Mouse (Mus musculus): ENCODE data around the gene Slc4a10. TPM values are rescaled to one million over a fixed set of nuclear protein-coding genes. Genes with fewer than 3 reads are reported as not detected.

Gene Slc4a10
- polyA plus RNA-seq, 1 experiment from 2014 or later, result 34.0 TPM

- no peaks in the 10 kb centered on the region for H3K36me3 ChIP-seq (replicated peaks; ENCODE audit: control insufficient read depth, insufficient read depth)
- no peaks in the 10 kb centered on the region for H3K27me3 ChIP-seq (ENCODE audit: control insufficient read depth, insufficient read depth, low read length)
- H3K27ac ChIP-seq, result no peak overlapping the region
- H3K9me3 ChIP-seq (ENCODE audit: control insufficient read depth, low read length), result no peaks in the 10 kb centered on the region
- ATAC-seq (ENCODE audit: low FRiP score) (0 out of 2 replicates have a peak, but pooled peaks have one; percentile 36), DNase-seq (ENCODE audit: low spot score) (no peak)
- H3K9ac ChIP-seq, result no peak overlapping the region
- H3K4me3 ChIP-seq (replicated peaks; ENCODE audit: low read length), result no peak overlapping the region
- WGBS, result 84% methylated on average over 4 of the region's 4 CpGs
- H3K4me1 ChIP-seq (replicated peaks; ENCODE audit: control insufficient read depth, insufficient read depth, low read length), result no peaks in the 10 kb centered on the region
- H3K4me2 ChIP-seq (replicated peaks), result no peak overlapping the region
Observed at GRCm38 (mm10) chr2:62334397-62335243, 288.4 kb downstream of the Slc4a10 start.

GRCm38 (mm10) chr2:62337086-62337485 lies 290.8 kb downstream of the Slc4a10 start:
- Histone ChIP-seq H3K9ac (no peak overlapping the region), H3K27me3 (ENCODE audit: control insufficient read depth, insufficient read depth, low read length) (no peaks in the 10 kb centered on the region), H3K36me3 (replicated peaks; ENCODE audit: control insufficient read depth, insufficient read depth) (no peaks in the 10 kb centered on the region), H3K4me3 (replicated peaks; ENCODE audit: low read length) (no peak overlapping the region), H3K4me1 (replicated peaks; ENCODE audit: control insufficient read depth, insufficient read depth, low read length) (0 out of 2 replicates have a peak, but pooled peaks cover 4% of the 10 kb centered on the region), H3K9me3 (ENCODE audit: control insufficient read depth, low read length) (no peaks in the 10 kb centered on the region), H3K27ac (no peak overlapping the region), H3K4me2 (replicated peaks) (no peak overlapping the region)
- no peak for DNase-seq (ENCODE audit: low spot score)
- WGBS, result 91% methylated on average over 7 of the region's 7 CpGs
- ATAC-seq (ENCODE audit: low FRiP score), result no peak

GRCm38 (mm10) chr2:62339222-62339944 lies 293.1 kb downstream of the Slc4a10 start:
- Histone ChIP-seq H3K9me3 (ENCODE audit: control insufficient read depth, low read length) (no peaks in the 10 kb centered on the region), H3K4me2 (replicated peaks) (no peak overlapping the region), H3K9ac (no peak overlapping the region), H3K4me3 (replicated peaks; ENCODE audit: low read length) (no peak overlapping the region), H3K27me3 (ENCODE audit: control insufficient read depth, insufficient read depth, low read length) (no peaks in the 10 kb centered on the region), H3K27ac (no peak overlapping the region), H3K36me3 (replicated peaks; ENCODE audit: control insufficient read depth, insufficient read depth) (no peaks in the 10 kb centered on the region), H3K4me1 (replicated peaks; ENCODE audit: control insufficient read depth, insufficient read depth, low read length) (0 out of 2 replicates have a peak, but pooled peaks cover 4% of the 10 kb centered on the region)
- whole genome bisulfite sequencing, result 75% methylated on average over 4 of the region's 4 CpGs
- DNase-seq (ENCODE audit: low spot score) (no peak), ATAC-seq (ENCODE audit: low FRiP score) (no peak)

GRCm38 (mm10) chr2:62341061-62341733 lies 294.9 kb downstream of the Slc4a10 start:
- Histone ChIP-seq H3K27me3 (ENCODE audit: control insufficient read depth, insufficient read depth, low read length) (no peaks in the 10 kb centered on the region), H3K36me3 (replicated peaks; ENCODE audit: control insufficient read depth, insufficient read depth) (no peaks in the 10 kb centered on the region), H3K4me2 (replicated peaks) (peak overlapping the region; percentile 47), H3K9me3 (ENCODE audit: control insufficient read depth, low read length) (no peaks in the 10 kb centered on the region), H3K4me1 (replicated peaks; ENCODE audit: control insufficient read depth, insufficient read depth, low read length) (0 out of 2 replicates have a peak, but pooled peaks cover 4% of the 10 kb centered on the region), H3K9ac (0 out of 2 replicates have a peak overlapping the region, but pooled peaks have one; percentile 1), H3K27ac (no peak overlapping the region), H3K4me3 (replicated peaks; ENCODE audit: low read length) (no peak overlapping the region)
- DNase-seq (ENCODE audit: low spot score) (no peak), ATAC-seq (ENCODE audit: low FRiP score) (no peak; the same call in 1 of the 2 replicates)
- WGBS, result 71% methylated on average over 3 of the region's 3 CpGs

- no peaks in the 10 kb centered on the region for H3K36me3 ChIP-seq (replicated peaks; ENCODE audit: control insufficient read depth, insufficient read depth)
- peak overlapping the region; percentile 47 for H3K4me2 ChIP-seq (replicated peaks)
- 0 out of 2 replicates have a peak overlapping the region, but pooled peaks have one; percentile 1 for H3K9ac ChIP-seq
- H3K27ac ChIP-seq, result no peak overlapping the region
- no peak for DNase-seq (ENCODE audit: low spot score)
- no peaks in the 10 kb centered on the region for H3K9me3 ChIP-seq (ENCODE audit: control insufficient read depth, low read length)
- H3K4me1 ChIP-seq (replicated peaks; ENCODE audit: control insufficient read depth, insufficient read depth, low read length), result 0 out of 2 replicates have a peak, but pooled peaks cover 4% of the 10 kb centered on the region
- no peak overlapping the region for H3K4me3 ChIP-seq (replicated peaks; ENCODE audit: low read length)
- no peaks in the 10 kb centered on the region for H3K27me3 ChIP-seq (ENCODE audit: control insufficient read depth, insufficient read depth, low read length)
- WGBS, result 22% methylated on average over 14 of the region's 14 CpGs
- ATAC-seq (ENCODE audit: low FRiP score), result peak; percentile 74; the same call in 1 of the 2 replicates
Observed at GRCm38 (mm10) chr2:62341734-62342128, 295.5 kb downstream of the Slc4a10 start.

- Histone ChIP-seq H3K4me3 (replicated peaks; ENCODE audit: low read length) (no peak overlapping the region), H3K27ac (no peak overlapping the region), H3K27me3 (ENCODE audit: control insufficient read depth, insufficient read depth, low read length) (no peaks in the 10 kb centered on the region), H3K9ac (no peak overlapping the region), H3K4me2 (replicated peaks) (no peak overlapping the region), H3K4me1 (replicated peaks; ENCODE audit: control insufficient read depth, insufficient read depth, low read length) (0 out of 2 replicates have a peak, but pooled peaks cover 4% of the 10 kb centered on the region), H3K36me3 (replicated peaks; ENCODE audit: control insufficient read depth, insufficient read depth) (no peaks in the 10 kb centered on the region), H3K9me3 (ENCODE audit: control insufficient read depth, low read length) (no peaks in the 10 kb centered on the region)
- ATAC-seq (ENCODE audit: low FRiP score) (no peak), DNase-seq (ENCODE audit: low spot score) (no peak)
- 56% methylated on average over 6 of the region's 6 CpGs for WGBS
Observed at GRCm38 (mm10) chr2:62344367-62344766, 298.1 kb downstream of the Slc4a10 start.

GRCm38 (mm10) chr2:62346771-62347170 lies 300.5 kb downstream of the Slc4a10 start:
- DNase-seq (ENCODE audit: low spot score) (peak; percentile 30), ATAC-seq (ENCODE audit: low FRiP score) (no peak)
- Histone ChIP-seq H3K4me2 (replicated peaks) (no peak overlapping the region), H3K36me3 (replicated peaks; ENCODE audit: control insufficient read depth, insufficient read depth) (no peaks in the 10 kb centered on the region), H3K9ac (no peak overlapping the region), H3K27ac (no peak overlapping the region), H3K4me3 (replicated peaks; ENCODE audit: low read length) (no peak overlapping the region), H3K27me3 (ENCODE audit: control insufficient read depth, insufficient read depth, low read length) (no peaks in the 10 kb centered on the region), H3K9me3 (ENCODE audit: control insufficient read depth, low read length) (no peaks in the 10 kb centered on the region), H3K4me1 (replicated peaks; ENCODE audit: control insufficient read depth, insufficient read depth, low read length) (0 out of 2 replicates have a peak, but pooled peaks cover 2% of the 10 kb centered on the region)
- WGBS, result 18% methylated on average over 1 of the region's 1 CpGs

GRCm38 (mm10) chr2:62347762-62348161 lies 301.5 kb downstream of the Slc4a10 start:
- ATAC-seq (ENCODE audit: low FRiP score), result no peak
- H3K27me3 ChIP-seq (ENCODE audit: control insufficient read depth, insufficient read depth, low read length), result no peaks in the 10 kb centered on the region
- 94% methylated on average over 9 of the region's 9 CpGs for whole genome bisulfite sequencing

GRCm38 (mm10) chr2:62352035-62352434 lies 305.8 kb downstream of the Slc4a10 start:
- Histone ChIP-seq H3K36me3 (replicated peaks; ENCODE audit: control insufficient read depth, insufficient read depth) (no peaks in the 10 kb centered on the region), H3K4me2 (replicated peaks) (no peak overlapping the region), H3K4me1 (replicated peaks; ENCODE audit: control insufficient read depth, insufficient read depth, low read length) (no peaks in the 10 kb centered on the region), H3K27me3 (ENCODE audit: control insufficient read depth, insufficient read depth, low read length) (no peaks in the 10 kb centered on the region), H3K4me3 (replicated peaks; ENCODE audit: low read length) (no peak overlapping the region), H3K27ac (no peak overlapping the region), H3K9me3 (ENCODE audit: control insufficient read depth, low read length) (no peaks in the 10 kb centered on the region), H3K9ac (no peak overlapping the region)
- DNase-seq (ENCODE audit: low spot score) (no peak), ATAC-seq (ENCODE audit: low FRiP score) (no peak)
- whole genome bisulfite sequencing, result 86% methylated on average over 3 of the region's 3 CpGs

More at GRCm38 (mm10) chr2:62347762-62348161, 301.5 kb downstream of the Slc4a10 start:
- H3K4me1 ChIP-seq (replicated peaks; ENCODE audit: control insufficient read depth, insufficient read depth, low read length), result no peaks in the 10 kb centered on the region
- H3K9ac ChIP-seq, result no peak overlapping the region
- H3K4me3 ChIP-seq (replicated peaks; ENCODE audit: low read length), result no peak overlapping the region
- no peaks in the 10 kb centered on the region for H3K9me3 ChIP-seq (ENCODE audit: control insufficient read depth, low read length)
- H3K36me3 ChIP-seq (replicated peaks; ENCODE audit: control insufficient read depth, insufficient read depth), result no peaks in the 10 kb centered on the region
- H3K27ac ChIP-seq, result no peak overlapping the region
- DNase-seq (ENCODE audit: low spot score), result no peak
- H3K4me2 ChIP-seq (replicated peaks), result no peak overlapping the region

Measured in hindbrain, embryonic 14.5 days (tissue).